Mouse (Mus musculus): ENCODE data around the gene Mrvi1.

The Mrvi1 gene

GRCm38 (mm10) chr7:110982053-110982705 is at the start of gene Mrvi1:
Gene Mrvi1 (minus strand): TSS chr7:110982461.
- no peak for DNase-seq (ENCODE audit: low read depth, low spot score)

DNA sequence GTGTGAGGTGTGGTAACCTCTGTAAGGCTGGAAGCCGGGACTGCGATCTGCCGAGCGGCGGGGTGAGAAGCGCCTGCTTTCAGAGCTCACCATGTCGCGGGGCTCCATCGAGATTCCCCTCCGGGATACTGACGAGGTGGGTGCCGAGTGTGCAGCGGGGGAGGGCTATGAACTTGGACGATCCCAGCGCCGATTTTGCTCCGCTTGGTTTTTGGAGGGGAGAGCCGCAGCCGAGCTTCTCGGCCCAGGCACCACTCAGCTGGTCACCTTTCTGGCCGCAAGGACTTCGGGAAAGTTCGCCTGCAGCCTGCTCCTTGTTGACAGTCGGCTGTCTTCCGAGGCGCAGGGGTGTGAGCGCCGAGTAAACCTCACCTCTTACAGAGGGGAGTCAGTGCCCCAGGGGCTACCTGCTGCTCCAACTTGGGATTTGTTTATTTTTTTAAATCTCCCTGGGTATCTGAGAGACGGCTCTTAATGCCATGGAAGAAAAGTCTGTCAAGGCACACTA is 46.8 kb upstream of the Mrvi1 start:
- no peak for DNase-seq (ENCODE audit: low read depth, low spot score)

DNA sequence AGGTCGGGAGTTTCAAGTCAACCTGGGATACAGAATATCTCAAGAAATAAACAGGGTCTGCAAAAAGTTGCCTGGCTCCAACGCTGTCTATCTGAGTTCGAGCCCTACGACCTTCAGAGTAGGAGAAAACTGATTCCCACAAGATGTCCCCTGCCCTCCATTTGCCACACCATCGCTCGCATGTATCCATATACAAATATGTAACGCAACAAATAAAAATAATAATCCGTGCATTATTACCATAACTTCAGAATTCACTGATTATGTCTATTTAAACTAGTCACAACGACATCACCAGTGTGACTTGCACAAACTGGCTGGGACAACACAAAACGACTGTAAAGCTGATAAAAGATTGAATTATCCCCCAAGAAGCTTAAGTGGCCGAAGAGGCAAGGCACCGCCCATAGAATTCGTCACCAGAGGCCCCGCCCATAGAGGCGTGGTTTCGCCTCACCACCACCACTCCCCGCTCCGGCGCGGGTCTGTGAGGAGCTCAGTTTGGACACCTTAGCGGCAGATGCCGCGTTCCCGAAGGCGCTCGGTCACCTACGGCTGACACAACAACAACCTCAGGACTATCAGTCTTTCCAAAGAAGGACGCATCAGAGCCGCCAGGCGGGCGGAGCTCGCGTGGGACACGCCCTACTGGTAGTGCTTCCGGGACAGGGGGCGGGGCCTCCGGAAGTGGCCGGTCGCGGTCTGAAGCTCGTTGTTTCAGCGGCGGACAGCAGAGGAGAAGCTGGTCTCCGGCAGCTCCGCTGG is 46.2 kb upstream of the Mrvi1 start, which contains the start of gene Ctr9:
Gene Ctr9, plus strand, starts transcription at position 671 of the 765 bp plus-strand sequence.
- peak; percentile 91 for DNase-seq (ENCODE audit: low read depth, low spot score)

GRCm38 (mm10) chr7:111024912-111025311 is 42.7 kb upstream of the Mrvi1 start:
- DNase-seq (ENCODE audit: low read depth, low spot score) = peak; percentile 59

DNA sequence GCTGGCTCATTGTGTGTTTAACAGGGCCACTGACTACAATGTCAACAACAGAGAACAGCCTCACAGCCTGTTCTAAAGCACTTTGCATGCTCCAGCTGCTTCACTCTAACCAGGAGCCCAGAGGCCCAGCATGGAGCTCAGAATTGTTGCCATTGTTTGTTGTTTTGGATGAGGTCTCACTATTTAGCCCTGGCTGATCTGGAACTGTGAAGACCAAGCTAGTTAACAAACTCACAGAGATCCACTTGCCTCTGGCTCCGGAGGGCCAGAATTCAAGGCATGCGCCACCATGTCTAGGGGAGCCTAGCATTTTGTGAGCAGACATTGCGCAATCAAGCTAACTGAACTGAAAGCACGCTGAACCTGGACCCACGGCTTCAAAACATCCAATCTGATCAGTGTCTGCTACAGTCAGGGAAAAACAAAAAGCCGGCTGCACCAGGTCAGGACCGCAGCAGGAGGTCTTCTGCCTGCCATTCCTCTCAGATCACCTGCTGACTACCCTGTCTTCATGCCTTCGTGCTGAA is 41.9 kb upstream of the Mrvi1 start:
- DNase-seq (ENCODE audit: low read depth, low spot score) = peak; percentile 85

DNA sequence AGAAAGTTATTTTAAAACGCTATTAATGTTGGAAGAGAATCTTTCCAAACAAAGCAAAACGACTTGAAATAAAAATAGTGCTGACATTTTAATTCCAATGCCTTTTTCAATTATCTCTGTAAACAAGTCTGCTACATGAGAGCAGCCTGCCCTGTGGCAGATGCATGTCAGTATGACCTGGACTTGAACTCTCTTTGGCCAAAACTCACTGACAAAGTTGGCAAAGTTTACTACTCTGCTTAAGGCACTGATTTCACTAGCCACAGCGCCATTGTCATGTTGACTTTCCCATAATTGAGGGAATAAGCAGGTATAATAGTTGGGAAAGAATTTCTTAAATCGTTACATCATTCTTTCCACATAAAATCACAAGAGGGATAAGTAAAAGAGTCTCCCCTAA is 38.6 kb upstream of the Mrvi1 start:
- DNase-seq (ENCODE audit: low read depth, low spot score) = no peak

DNA sequence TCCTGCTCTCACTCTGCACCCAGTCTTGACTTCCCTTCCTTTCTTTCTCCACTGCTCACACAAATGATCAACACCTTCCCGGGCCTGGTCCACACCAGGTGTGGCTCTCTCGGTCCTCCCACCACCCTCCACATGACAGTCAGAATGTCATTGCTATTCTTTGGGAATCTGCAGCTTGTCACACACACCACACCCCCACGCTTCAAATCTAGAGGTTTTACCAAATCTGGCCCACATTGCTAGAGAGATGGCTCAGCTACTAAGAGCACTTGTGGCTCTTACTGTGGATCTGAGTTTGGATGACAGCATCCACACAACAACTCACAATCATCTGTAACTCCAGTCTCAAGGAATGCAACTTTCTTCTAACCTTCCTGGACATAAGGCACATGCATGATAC is 34.7 kb upstream of the Mrvi1 start:
- DNase-seq (ENCODE audit: low read depth, low spot score) = no peak

GRCm38 (mm10) chr7:111015731-111016130 is 33.5 kb upstream of the Mrvi1 start:
- no peak for DNase-seq (ENCODE audit: low read depth, low spot score)

- DNase-seq (ENCODE audit: low read depth, low spot score) = peak; percentile 78
Measured at GRCm38 (mm10) chr7:111014893-111015292, 32.6 kb upstream of the Mrvi1 start.

DNA sequence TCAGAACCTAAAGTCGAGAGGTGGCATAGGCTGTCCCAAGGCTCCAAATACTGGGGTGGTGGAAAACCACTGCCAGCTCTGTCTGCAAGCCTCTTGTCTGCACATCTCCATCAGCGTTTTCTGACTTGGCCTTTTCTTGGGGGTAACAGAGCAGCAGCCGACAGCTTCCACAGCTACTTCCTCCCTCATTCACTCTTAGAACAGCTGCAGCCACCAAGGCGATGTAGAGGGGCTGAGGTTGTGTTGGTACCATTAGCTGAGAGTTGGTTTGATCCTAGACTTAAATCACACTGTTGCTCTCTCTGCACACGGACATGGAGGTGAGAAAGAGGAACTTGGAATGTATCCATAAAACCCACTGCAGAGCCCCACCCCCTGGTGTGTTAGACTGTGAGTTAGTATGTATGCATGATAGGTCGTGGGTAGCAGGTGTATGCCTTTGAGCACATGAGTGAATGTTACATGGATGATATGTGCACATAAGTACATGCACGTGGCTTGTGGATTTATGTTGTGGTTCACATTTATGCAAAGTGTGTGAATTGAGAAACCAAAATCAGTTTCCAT is 31.9 kb upstream of the Mrvi1 start:
- DNase-seq (ENCODE audit: low read depth, low spot score) = no peak

DNA sequence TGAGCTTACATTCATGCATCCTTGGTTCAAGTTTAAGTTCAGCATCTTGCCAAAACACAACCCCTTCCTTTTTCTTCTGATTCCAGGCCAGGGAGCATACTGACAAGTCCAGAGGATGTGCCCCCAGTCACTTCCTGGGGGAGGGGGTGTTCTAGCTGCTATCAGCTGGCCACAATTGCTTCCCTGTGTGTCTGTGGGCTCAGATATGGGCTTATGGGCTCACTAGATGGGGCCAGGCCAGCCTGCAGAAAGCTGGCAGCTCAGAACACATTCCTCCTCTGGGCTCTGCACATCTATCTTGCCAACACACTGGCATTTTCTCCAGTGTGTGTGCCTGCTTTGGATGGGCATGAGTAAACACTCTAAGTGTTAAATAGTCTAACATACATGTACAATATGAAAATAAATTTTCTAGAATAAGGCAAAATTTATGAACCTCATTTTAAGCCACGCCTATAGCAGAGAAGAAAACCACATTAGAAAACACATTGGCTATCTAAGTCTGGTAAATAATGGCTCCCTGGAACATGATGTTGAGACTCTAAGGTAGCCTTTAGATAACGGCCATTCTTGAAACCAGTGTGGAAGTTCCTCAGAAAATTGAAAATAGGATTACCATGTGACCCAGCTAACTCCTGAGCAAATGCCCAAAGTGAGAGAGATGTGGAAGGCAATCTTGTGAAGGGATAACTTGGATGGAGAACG is 22.0 kb upstream of the Mrvi1 start:
- no peak for DNase-seq (ENCODE audit: low read depth, low spot score)

DNA sequence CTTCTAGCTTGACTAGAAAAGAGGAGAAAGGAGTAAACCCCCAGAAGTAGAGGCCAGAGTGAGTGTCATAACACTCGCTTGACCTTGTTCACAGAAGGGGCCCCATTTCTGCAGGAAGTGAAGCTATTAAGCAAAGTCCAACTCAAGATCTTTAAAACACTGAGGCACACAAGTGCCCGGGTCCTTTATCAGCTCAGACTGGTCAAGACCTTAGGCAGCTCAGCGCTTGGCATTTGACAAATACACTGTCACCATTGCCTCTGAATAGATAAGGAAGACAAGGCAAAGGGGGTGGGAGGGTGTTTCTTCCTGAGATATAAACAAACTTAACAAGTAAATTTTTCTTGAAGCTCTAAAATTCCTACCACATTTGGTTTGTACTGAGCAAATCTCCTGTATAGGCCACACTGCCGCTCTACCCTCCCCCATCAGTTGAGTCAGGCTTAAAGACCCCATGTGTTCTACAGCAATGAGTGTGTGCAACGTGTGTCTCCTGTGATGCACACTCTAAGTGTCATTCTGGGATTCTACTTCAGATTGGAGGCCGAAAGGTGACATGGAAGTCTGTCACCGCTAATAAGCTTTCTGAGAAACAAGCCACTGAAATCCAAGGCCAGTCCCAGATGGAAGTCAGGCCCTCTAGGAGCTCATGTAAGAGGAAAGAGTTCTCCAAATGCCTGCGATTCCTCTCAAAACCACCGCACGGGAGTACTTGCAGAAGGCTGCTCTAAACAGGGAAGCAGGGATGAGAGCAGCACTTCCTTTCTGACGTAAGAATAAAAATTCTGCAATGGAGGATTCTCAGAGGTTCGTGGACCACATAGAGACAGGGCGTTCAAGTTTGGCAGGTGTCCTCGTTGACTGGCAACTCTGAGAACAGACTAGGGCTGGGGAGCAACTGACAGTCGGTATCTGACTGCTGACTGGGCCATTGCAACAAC is 16.9 kb upstream of the Mrvi1 start:
- DNase-seq (ENCODE audit: low read depth, low spot score) = no peak

- DNase-seq (ENCODE audit: low read depth, low spot score) = no peak
Measured at GRCm38 (mm10) chr7:110991221-110991494, 8.9 kb upstream of the Mrvi1 start.

DNA sequence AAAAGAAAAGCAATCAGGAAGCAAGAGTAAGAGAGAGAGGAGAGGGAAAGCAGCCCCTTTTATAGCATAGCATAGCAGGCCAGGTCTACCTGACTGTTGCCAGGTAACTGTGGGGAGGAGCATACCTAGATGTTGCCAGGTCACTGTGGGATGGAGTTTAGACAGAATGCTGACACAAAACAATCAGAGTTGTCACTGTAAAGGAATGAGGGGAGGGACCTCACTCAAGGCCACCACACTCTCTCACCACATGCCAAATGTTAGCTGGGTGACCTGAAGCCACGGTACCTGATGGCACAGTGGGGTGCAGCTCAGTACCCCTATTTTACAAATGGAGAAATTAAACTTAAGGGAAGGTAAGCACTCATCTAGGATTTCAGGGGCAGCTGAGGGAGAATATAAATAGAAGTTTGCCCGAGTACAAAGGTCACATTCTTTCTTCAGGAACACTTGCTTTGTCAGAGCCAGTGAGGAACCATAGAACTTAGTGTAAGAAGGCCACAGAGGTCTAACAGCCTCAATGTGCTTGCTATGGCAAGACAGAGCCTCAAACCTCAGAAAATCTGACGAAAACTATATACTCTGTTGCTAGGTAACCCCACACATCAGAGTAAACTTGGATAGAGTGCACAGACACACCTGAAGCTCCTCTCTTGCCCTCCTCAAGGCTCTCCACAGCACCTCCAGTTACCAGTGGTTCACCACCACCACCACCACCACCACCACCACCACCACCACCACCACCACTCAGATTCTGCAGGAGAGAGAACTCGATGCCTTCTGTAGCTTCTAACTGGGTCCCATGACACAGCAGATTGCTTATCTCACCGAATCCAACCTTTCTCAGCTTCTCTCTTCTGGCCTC is 8.3 kb upstream of the Mrvi1 start:
- peak; percentile 34 for DNase-seq (ENCODE audit: low read depth, low spot score)

DNA sequence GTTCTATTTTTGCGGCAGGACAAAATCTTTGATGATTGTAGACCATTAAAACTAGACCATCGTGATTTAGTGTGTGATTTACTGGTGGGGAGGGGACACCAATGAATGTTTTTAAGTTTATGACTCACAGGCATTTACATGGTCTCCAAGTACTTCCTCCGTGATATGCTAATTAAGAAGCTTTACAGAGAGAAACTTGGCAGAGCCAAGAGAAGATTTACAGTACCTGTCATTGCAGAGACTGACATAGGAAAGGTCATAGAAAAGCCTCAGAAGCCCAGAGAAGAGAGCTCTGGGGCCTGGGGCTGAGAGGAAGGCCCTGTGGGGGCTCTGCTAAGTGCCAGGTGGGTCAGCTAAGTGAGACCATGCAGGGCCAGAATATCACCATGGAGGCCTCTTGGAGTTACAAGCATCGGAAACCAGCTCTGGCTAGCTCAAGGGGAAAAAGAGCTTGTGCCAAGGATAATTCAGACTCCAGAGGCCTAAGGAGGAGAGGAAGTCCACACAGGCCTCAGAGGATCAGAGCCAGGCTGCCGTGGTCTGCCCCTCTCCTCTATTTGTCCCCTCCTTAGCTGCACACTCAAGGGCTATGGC is 7.1 kb upstream of the Mrvi1 start:
- no peak for DNase-seq (ENCODE audit: low read depth, low spot score)

GRCm38 (mm10) chr7:110988081-110988480 is 5.8 kb upstream of the Mrvi1 start:
- DNase-seq (ENCODE audit: low read depth, low spot score) = no peak

- peak; percentile 13 for DNase-seq (ENCODE audit: low read depth, low spot score)
Measured at GRCm38 (mm10) chr7:110985581-110986265, 3.5 kb upstream of the Mrvi1 start.

- DNase-seq (ENCODE audit: low read depth, low spot score) = no peak
Measured at GRCm38 (mm10) chr7:110983621-110984020, 1.4 kb upstream of the Mrvi1 start.

DNA sequence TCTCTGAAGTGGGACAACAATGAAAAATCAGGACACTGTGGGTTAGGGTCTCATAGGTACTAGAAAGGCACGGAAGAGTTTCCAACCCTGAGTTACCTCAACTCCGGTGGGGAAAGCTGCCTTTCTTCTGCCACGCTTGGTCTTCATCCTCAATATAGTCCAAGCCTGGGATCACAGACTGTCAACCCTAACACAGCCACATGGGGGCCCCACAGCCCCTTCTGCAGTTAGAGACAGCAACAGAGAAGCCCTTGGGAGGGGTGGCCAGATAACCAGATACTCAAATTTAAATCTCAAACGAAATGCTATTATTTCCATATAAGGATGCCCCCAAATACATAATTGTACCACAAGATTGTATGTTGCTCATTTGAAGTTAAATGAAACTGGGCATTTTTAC is 503 bp upstream of the Mrvi1 start:
- DNase-seq (ENCODE audit: low read depth, low spot score) = peak; percentile 42
